Mouse (Mus musculus) stomach, embryonic 14.5 days (tissue): Measurements from ENCODE around the gene Dnaja3. TPM values are rescaled to one million over a fixed set of nuclear protein-coding genes. Genes with fewer than 3 reads are reported as not detected.

ENCODE experiments used
- ATAC-seq: fragments of 200-750 bp; cut with Nextera tagmentation; 2 replicates; pipeline ENCODE4 v1.8.0; 2017; ENCODE audit warnings: low read depth, moderate TSS enrichment; ENCODE audit not compliant: insufficient number of reproducible peaks, insufficient read depth, low FRiP score
- H3K27ac ChIP-seq: fragments of 300-500 bp; sonication (generic); 2 replicates; pipeline ENCODE4 v1.5.1; 2014; ENCODE audit warnings: mild to moderate bottlenecking, low read length, moderate library complexity, mixed read lengths
- H3K27me3 ChIP-seq: fragments of 300-500 bp; sonication (generic); 2 replicates; pipeline ENCODE4 v1.6.1; 2014; ENCODE audit warnings: low read length, control low read depth, mixed read lengths; ENCODE audit not compliant: control insufficient read depth, insufficient read depth
- H3K36me3 ChIP-seq: fragments of 300-500 bp; sonication (generic); 2 replicates; pipeline ENCODE4 v1.6.1; 2014; ENCODE audit warnings: mild to moderate bottlenecking, control low read depth, low read length, moderate library complexity, mixed read lengths; ENCODE audit not compliant: control insufficient read depth, insufficient read depth
- H3K4me1 ChIP-seq: fragments of 300-500 bp; sonication (generic); 2 replicates; pipeline ENCODE4 v1.6.1; 2014; ENCODE audit warnings: low read length, control low read depth, mixed read lengths; ENCODE audit not compliant: control insufficient read depth, insufficient read depth
- H3K4me2 ChIP-seq: fragments of 300-500 bp; sonication (generic); replicated peaks from 2 replicates; pipeline ENCODE4 v1.6.1; 2014; ENCODE audit warnings: low read depth, low read length, control low read depth
- H3K4me3 ChIP-seq: fragments of 300-500 bp; sonication (generic); 2 replicates; pipeline ENCODE4 v1.5.1; 2014; ENCODE audit warnings: low read depth, low read length, control low read depth
- H3K9ac ChIP-seq: fragments of 300-500 bp; sonication (generic); replicated peaks from 2 replicates; pipeline ENCODE4 v1.6.1; 2014; ENCODE audit warnings: low read depth, mild to moderate bottlenecking, control low read depth, low read length, moderate library complexity, mixed read lengths
- H3K9me3 ChIP-seq: fragments of 300-500 bp; sonication (generic); 2 replicates; pipeline ENCODE4 v1.6.1; 2016; ENCODE audit warnings: low read depth, low read length, control low read depth; ENCODE audit not compliant: control insufficient read depth
- WGBS: fragments of 180-500 bp; shearing (Covaris S2); extraction: QIAGEN DNeasy Blood & Tissue Kit; methylation state at CpG from one replicate; pipeline ENCODE4 v1.1.7; 2014; 5-methylcytosine and 5-hydroxymethylcytosine counted together
- polyA plus RNA-seq: library from polyadenylated mRNA; unstranded; fragments of >200 nt; fragmentation: Nextera tagmentation; extraction: Ambion mirVana; gene quantifications from 2 replicates; pipeline ENCODE4 v1.2.1, GENCODE M21; 2014

Gene Dnaja3
- polyA plus RNA-seq, 1 experiment from 2014 or later: 57.8 TPM

DNA sequence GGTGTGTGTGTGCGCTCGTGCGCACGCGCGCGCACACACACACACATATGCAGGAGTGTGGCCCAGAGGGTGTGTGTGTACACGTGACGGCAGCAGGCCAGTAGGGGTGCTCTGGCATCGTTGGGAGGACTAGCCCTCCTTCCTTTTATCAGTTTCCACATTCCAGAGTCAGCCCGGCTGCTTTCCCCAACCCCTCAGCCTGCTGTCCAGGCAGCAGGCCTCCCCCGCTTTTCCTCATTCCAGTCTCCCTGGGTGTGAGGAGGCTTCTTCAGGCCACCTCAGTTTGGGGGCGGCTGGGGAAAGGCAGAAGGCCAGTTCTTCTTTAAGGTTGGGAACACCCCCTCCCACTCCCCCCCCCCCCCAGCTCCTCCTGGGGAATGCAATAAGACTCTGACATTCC lies 2.4 kb downstream of the Dnaja3 start:
- WGBS: 14% methylated on average over 13 of the region's 13 CpGs
- 0 out of 2 replicates have a peak overlapping the region, but pooled peaks have one; percentile 3 for H3K9ac ChIP-seq
- H3K9me3 ChIP-seq: no peaks in the 10 kb centered on the region
- no peaks in the 10 kb centered on the region; the same call in 1 of the 2 replicates for H3K36me3 ChIP-seq
- no peaks in the 10 kb centered on the region for H3K27me3 ChIP-seq
- H3K4me2 ChIP-seq: peak overlapping the region; percentile 52
- H3K4me1 ChIP-seq: peaks cover 47% of the 10 kb centered on the region
- peak overlapping the region; percentile 72 for H3K4me3 ChIP-seq
- peak; percentile 68 for ATAC-seq
- H3K27ac ChIP-seq: peak overlapping the region; percentile 93

DNA sequence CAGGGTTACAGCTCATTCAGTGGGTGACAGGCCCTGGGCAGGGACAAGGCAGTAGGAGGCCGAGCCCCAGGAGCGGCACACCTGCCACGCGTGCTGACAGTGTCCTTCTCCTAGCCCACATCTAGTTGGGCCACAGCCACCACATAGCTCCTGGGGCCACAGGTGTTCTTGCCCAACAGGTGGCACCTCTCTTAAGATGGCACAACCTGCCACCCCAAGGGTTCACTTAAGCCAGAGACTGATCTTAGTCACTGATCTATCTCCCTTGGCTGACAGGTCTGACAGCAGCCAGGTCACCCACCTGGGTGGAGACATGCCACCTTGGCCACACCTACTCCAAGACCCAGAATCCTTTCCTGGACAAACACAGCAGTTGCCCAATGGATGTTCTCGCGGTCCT lies 3.1 kb downstream of the Dnaja3 start:
- Histone ChIP-seq H3K36me3 (peaks cover 3% of the 10 kb centered on the region; the same call in 1 of the 2 replicates), H3K4me2 (peak overlapping the region; percentile 52), H3K4me1 (peaks cover 54% of the 10 kb centered on the region), H3K27ac (peak overlapping the region; percentile 93), H3K9ac (no peak overlapping the region), H3K4me3 (peak overlapping the region; percentile 72; the same call in 1 of the 2 replicates), H3K27me3 (no peaks in the 10 kb centered on the region), H3K9me3 (no peaks in the 10 kb centered on the region)
- 77% methylated on average over 6 of the region's 6 CpGs for WGBS
- no peak for ATAC-seq

DNA sequence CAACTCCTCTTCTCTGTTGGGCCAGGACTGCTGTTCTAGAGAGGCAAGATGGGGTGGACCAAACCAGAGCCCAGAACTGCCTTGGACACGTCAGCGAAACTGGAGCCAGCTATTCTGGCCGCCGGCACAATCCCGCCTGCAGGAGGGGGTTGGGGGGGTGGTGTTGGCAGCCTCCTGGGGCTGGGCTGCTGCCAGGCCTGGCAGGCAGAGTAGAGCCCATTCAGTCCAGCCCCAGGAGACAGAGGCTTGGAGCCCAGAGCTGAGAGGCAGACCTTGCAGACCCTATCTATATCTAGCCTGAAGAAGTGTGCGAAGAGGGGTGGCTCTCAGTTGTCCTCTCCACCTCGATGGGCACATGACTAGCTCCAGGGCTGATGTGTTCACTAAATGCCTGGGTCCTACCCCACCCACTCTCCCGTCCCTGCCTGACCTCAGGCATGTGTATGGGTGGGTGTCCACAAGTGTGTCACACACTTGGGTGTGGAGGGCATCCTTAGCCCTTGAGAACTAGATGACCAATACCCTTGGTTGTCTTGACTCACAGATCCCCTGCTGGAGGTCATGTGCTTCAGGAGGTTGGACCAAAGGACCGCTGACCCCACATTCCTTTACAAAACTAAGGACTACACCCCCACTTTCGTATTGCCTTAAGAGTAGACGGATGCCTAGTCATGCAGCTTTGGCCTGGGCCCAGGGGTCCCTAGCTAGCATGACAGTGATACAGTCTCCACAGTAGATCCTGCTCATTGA lies 4.1 kb downstream of the Dnaja3 start:
- no peak overlapping the region for H3K4me2 ChIP-seq
- H3K9ac ChIP-seq: no peak overlapping the region

DNA sequence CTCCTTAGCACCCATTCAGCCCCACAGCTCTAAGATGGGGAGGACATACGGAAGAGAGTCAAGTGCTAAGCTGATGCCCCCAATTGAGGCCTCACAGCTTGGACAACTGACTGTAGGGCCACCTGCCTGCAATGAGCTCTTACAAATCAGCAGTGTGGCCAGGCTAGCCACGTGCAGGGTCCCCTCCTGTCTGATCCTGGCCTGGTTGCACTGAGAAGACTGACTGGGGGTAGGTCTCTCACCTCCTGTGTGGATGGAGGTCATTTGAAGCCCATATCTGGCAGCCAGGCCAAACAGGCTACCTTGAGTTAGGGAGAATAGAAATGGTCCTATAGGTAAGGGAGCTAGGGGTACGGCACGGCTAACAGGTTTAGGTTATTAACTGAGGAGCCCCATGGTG lies 6.1 kb downstream of the Dnaja3 start:
- Histone ChIP-seq H3K27me3 (no peaks in the 10 kb centered on the region), H3K36me3 (peaks cover 33% of the 10 kb centered on the region), H3K9me3 (no peaks in the 10 kb centered on the region), H3K4me3 (no peak overlapping the region), H3K4me2 (no peak overlapping the region), H3K9ac (no peak overlapping the region), H3K4me1 (peaks cover 52% of the 10 kb centered on the region), H3K27ac (no peak overlapping the region)
- WGBS: 76% methylated on average over 4 of the region's 4 CpGs
- ATAC-seq: no peak

More for the DNA sequence above, 4.1 kb downstream of the Dnaja3 start:
- no peak for ATAC-seq
- no peak overlapping the region for H3K27ac ChIP-seq
- no peak overlapping the region for H3K4me3 ChIP-seq
- no peaks in the 10 kb centered on the region for H3K9me3 ChIP-seq
- WGBS: 64% methylated on average over 11 of the region's 11 CpGs
- H3K27me3 ChIP-seq: no peaks in the 10 kb centered on the region
- peaks cover 55% of the 10 kb centered on the region for H3K4me1 ChIP-seq
- peaks cover 12% of the 10 kb centered on the region; the same call in 1 of the 2 replicates for H3K36me3 ChIP-seq

DNA sequence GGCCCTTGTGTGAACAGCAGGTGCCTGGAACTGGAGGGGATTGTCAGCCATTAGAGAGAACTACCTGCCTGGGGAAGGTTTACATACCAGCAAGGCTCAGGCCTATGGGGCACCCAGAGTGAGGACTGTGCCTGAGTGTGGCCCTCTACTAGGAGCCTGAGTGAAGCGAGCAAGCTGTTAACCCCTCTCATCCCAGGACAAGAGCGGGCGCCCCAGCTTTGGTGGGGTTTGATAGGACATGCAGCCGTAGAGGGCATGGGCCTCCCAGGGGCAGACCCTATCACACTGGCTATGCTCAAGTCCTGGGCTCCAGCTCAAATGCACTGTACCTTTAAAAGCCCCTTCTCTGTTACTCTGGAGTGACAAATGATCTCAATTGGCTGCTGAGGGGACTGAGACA lies 7.0 kb downstream of the Dnaja3 start:
- Histone ChIP-seq H3K36me3 (peaks cover 36% of the 10 kb centered on the region), H3K9ac (no peak overlapping the region), H3K27me3 (no peaks in the 10 kb centered on the region), H3K4me3 (no peak overlapping the region), H3K27ac (peak overlapping the region; percentile 61; the same call in 1 of the 2 replicates), H3K4me2 (no peak overlapping the region), H3K9me3 (no peaks in the 10 kb centered on the region), H3K4me1 (peaks cover 44% of the 10 kb centered on the region)
- WGBS: 59% methylated on average over 4 of the region's 4 CpGs
- no peak for ATAC-seq

DNA sequence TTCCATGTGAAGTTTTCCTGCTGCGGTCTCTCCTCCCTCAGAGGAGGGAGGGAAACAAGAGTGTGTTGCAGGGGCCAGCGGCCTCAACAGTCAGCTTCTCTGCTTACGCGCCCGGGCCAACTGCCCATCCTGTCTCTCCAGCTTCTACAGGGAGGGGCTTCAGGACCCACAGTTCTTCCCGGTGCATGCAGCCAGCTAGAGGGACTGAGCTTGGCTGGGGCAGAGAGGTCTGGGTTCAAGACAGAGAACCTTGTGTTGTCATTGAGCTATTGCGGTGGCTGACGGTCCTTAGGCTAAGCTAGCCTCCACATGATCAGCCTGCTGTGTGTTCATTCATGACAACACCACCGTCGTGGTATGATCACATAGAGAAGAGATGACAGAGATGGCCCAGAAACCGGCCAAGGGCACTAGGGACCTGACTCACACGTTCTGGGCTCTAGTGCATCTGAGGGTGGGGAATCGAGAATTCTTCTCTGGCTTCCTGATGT lies 7.9 kb downstream of the Dnaja3 start:
- no peak for ATAC-seq
- H3K27me3 ChIP-seq: no peaks in the 10 kb centered on the region
- H3K9ac ChIP-seq: no peak overlapping the region
- peaks cover 36% of the 10 kb centered on the region for H3K36me3 ChIP-seq
- H3K27ac ChIP-seq: peak overlapping the region; percentile 61; the same call in 1 of the 2 replicates
- no peaks in the 10 kb centered on the region for H3K9me3 ChIP-seq
- 65% methylated on average over 13 of the region's 13 CpGs for WGBS
- no peak overlapping the region for H3K4me2 ChIP-seq
- H3K4me3 ChIP-seq: no peak overlapping the region
- H3K4me1 ChIP-seq: peaks cover 35% of the 10 kb centered on the region

DNA sequence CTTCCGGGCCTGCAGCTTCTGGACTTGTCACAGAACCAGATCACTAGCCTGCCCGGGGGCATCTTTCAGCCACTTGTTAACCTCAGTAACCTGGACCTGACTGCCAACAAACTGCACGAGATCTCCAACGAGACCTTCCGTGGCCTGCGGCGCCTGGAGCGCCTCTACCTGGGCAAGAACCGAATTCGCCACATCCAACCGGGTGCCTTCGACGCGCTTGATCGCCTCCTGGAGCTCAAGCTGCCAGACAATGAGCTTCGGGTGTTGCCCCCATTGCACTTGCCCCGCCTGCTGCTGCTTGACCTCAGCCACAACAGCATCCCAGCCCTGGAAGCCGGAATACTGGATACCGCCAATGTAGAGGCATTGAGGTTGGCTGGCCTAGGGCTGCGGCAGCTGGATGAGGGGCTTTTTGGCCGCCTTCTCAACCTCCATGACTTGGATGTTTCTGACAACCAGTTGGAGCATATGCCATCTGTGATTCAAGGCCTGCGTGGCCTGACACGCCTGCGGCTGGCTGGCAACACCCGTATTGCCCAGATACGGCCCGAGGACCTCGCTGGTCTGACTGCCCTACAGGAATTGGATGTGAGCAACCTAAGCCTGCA lies 8.7 kb downstream of the Dnaja3 start:
- Histone ChIP-seq H3K9me3 (no peaks in the 10 kb centered on the region), H3K27ac (no peak overlapping the region), H3K36me3 (peaks cover 36% of the 10 kb centered on the region), H3K27me3 (no peaks in the 10 kb centered on the region), H3K4me2 (no peak overlapping the region), H3K9ac (no peak overlapping the region), H3K4me1 (peaks cover 27% of the 10 kb centered on the region), H3K4me3 (no peak overlapping the region)
- WGBS: 88% methylated on average over 28 of the region's 28 CpGs
- no peak for ATAC-seq

DNA sequence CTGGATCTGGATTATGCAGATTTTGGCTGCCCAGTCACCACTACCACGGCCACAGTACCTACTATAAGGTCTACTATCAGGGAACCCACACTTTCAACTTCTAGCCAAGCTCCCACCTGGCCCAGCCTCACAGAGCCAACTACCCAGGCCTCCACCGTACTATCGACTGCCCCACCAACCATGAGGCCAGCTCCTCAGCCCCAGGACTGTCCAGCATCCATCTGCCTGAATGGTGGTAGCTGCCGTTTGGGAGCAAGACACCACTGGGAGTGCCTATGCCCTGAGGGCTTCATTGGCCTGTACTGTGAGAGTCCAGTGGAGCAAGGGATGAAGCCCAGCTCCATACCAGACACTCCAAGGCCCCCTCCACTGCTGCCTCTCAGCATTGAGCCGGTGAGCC lies 9.4 kb downstream of the Dnaja3 start:
- ATAC-seq: no peak
- Histone ChIP-seq H3K4me3 (no peak overlapping the region), H3K9ac (no peak overlapping the region), H3K4me1 (peaks cover 20% of the 10 kb centered on the region), H3K4me2 (no peak overlapping the region), H3K27ac (no peak overlapping the region), H3K27me3 (no peaks in the 10 kb centered on the region), H3K36me3 (peaks cover 40% of the 10 kb centered on the region), H3K9me3 (no peaks in the 10 kb centered on the region)
- 86% methylated on average over 5 of the region's 5 CpGs for WGBS
